Mouse (Mus musculus) c-Kit-positive CD71-positive TER-119-positive erythroid progenitor cells, embryonic 14.5 days (primary cell): ENCODE data around the gene Nisch.

Experiments
- DNase-seq: peaks from one replicate; pipeline ENCODE4 v3.0.0-alpha.2; 2013; ENCODE audit warnings: low spot score

The Nisch gene

GRCm38 (mm10) chr14:31189348-31189747, 27.4 kb downstream of the Nisch start:
- DNase-seq: no peak

- no peak for DNase-seq
Measured at GRCm38 (mm10) chr14:31188771-31189181, 28.0 kb downstream of the Nisch start.

- no peak for DNase-seq
Measured at GRCm38 (mm10) chr14:31186656-31187055, 30.1 kb downstream of the Nisch start.

GRCm38 (mm10) chr14:31184195-31184594, 32.6 kb downstream of the Nisch start:
- no peak for DNase-seq

- DNase-seq: no peak
Measured at GRCm38 (mm10) chr14:31183541-31183940, 33.2 kb downstream of the Nisch start.

- no peak for DNase-seq
Measured at GRCm38 (mm10) chr14:31182786-31183290, 33.9 kb downstream of the Nisch start.

GRCm38 (mm10) chr14:31181512-31181911, 35.2 kb downstream of the Nisch start:
- DNase-seq: no peak

GRCm38 (mm10) chr14:31179677-31180365, 36.9 kb downstream of the Nisch start:
- DNase-seq: no peak

- no peak for DNase-seq
Measured at GRCm38 (mm10) chr14:31177715-31178114, 39.0 kb downstream of the Nisch start.

GRCm38 (mm10) chr14:31177287-31177686, 39.5 kb downstream of the Nisch start:
- DNase-seq: no peak

GRCm38 (mm10) chr14:31173537-31173936, 43.2 kb downstream of the Nisch start:
- no peak for DNase-seq

GRCm38 (mm10) chr14:31172781-31173455, 43.8 kb downstream of the Nisch start:
- DNase-seq: no peak

GRCm38 (mm10) chr14:31171821-31172220, 44.9 kb downstream of the Nisch start:
- no peak for DNase-seq

GRCm38 (mm10) chr14:31171386-31171785, 45.4 kb downstream of the Nisch start:
- no peak for DNase-seq

GRCm38 (mm10) chr14:31170963-31171362, 45.8 kb downstream of the Nisch start:
- no peak for DNase-seq

- DNase-seq: no peak
Measured at GRCm38 (mm10) chr14:31169508-31169907, 47.2 kb downstream of the Nisch start.

- no peak for DNase-seq
Measured at GRCm38 (mm10) chr14:31168425-31168824, 48.3 kb downstream of the Nisch start, which contains the start of gene Stab1. Gene Stab1, minus strand, starts transcription at chr14:31168641.

GRCm38 (mm10) chr14:31166827-31167226, 49.9 kb downstream of the Nisch start:
- DNase-seq: no peak

- peak; percentile 10 for DNase-seq
Measured at GRCm38 (mm10) chr14:31165991-31166630, 50.6 kb downstream of the Nisch start.

GRCm38 (mm10) chr14:31165458-31165857, 51.3 kb downstream of the Nisch start:
- DNase-seq: no peak

GRCm38 (mm10) chr14:31165010-31165409, 51.7 kb downstream of the Nisch start:
- DNase-seq: no peak

GRCm38 (mm10) chr14:31164067-31164466, 52.7 kb downstream of the Nisch start:
- no peak for DNase-seq

- DNase-seq: no peak
Measured at GRCm38 (mm10) chr14:31161638-31162037, 55.1 kb downstream of the Nisch start.
